Mouse (Mus musculus) heart, postnatal 4 days (tissue): ENCODE measurements around the gene Nfix. TPM values are rescaled to one million over a fixed set of nuclear protein-coding genes. Genes with fewer than 3 reads are reported as not detected.

Experiments
- DNase-seq: peaks from one replicate; pipeline ENCODE4 v3.0.0; 2021
- total RNA-seq, 2 experiments: library from RNA; stranded (reverse); gene quantifications; 2 replicates each; pipeline ENCODE4 v1.2.3; 2021

Nfix gene
- total RNA-seq = 100 to 1,000 TPM; 189 to 211 TPM

DNA sequence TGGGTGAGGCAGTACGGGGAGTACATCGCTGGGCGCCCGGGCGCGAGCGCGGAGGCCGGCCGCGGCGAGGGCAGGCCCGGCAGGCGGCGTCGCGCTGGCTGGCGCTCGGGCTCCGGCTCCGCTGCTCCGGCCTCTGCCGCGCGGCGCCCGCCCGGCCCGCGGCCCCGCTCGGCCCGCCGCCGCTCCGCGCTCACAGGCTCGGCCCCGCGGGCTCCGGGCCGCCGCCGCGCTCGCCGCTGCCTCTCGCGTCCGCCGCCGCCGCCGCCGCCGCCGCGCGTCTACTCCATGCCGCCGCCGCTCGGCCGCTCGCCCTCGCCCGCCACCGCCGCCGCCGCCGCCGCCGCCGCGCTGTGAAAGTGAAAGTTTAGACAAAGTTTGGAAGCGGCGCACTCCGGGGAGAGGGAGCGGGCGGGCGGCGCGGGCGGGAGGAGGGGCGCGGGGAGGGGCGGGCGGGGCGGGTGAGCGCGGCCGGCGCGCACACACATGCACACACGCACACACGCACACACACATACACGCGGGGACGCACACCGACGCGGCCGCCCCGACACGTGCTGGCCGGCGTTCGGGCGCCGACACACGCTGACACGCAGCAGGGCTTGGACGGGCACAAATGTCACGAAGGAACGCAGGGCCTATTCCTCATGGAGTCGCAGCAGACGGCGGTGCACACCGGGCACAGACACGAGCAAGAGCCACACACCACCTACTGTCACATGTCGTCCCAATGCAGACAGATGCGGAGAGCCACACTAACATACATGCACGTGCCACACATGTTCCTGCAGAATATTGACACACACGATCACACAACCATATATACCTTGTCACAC lies at the start of gene Nfix:
Gene Nfix (minus strand): TSS at position 346 of the 833 bp plus-strand sequence.
- peak; percentile 80 for DNase-seq

DNA sequence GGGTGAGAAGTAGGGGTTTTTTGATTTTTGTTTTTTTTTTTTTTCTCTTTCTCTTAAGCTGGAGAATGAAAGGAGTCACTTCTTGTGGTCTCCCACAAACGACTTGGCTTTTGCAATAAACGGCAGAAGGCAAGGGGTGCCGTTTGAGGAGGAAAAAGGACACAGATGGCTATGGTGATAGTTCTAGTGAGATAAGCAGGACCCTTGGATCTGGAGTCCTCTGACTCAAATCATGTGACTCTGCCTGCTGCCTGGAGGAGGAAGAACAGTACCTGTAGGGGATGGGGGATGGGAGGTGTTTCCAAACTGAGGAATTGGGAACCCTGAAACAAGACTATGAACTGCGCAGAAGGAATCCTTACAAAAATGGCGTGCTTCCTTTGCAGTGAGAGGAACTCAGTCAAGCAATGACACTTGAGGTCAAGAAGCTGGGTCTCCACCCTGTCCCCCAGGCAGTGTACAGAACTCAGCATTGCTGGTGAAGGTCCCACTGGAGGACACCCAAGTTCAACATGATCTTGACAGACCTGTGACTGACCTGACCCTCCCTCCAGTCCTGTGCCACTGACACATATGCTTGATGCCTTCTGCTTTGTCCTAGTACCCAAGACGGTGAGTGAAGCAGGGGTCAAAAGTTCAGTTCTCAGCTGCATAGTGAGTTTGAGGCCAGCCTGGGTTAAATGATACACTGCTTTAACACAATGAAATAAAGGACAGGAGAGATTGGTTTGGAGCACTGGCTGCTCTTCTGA lies 47.7 kb upstream of the Nfix start:
- no peak for DNase-seq

DNA sequence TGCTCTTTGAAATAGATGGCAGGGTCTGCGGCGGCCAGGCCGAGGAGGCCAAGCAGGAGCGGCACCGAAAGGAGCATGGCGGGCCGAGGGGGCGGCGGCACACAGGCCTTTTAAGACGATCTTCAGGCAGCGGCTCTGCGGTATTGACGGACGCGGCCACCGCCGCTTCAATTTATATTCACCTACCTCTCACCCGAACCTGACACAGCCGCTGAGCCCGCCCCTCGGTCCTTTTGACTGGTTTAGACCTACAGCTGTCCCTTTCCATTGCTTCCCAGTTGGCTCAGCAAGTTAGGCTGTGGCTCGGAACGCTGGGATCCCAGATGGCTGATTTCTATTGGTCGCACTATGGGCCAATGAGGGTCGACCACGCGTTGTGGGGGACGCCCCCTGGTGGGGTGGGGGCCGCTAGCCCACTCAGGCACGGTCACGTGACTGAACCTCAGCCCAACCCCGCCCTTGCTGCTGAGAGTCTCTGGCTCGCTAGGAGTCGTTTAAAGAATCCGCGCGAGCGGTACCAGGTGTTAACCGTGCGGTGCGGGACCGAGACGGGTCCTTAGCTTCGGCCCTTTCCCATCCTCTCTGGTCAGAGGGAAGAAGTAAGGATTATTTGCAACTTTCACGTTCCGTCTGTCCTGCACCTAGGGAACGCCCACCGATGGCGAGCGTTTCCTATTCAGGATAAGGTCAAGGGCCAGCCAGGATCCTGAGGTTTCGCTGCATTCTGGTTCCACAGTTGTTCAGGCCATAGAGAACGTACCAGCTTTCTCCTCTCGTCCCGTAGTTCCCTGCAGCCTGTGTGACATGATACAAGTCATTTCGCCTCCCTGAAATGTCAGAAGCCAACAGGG lies 46.8 kb upstream of the Nfix start, which contains the start of gene Calr:
Gene Calr (minus strand): TSS at position 213 of the 851 bp plus-strand sequence.
- DNase-seq = peak; percentile 99

DNA sequence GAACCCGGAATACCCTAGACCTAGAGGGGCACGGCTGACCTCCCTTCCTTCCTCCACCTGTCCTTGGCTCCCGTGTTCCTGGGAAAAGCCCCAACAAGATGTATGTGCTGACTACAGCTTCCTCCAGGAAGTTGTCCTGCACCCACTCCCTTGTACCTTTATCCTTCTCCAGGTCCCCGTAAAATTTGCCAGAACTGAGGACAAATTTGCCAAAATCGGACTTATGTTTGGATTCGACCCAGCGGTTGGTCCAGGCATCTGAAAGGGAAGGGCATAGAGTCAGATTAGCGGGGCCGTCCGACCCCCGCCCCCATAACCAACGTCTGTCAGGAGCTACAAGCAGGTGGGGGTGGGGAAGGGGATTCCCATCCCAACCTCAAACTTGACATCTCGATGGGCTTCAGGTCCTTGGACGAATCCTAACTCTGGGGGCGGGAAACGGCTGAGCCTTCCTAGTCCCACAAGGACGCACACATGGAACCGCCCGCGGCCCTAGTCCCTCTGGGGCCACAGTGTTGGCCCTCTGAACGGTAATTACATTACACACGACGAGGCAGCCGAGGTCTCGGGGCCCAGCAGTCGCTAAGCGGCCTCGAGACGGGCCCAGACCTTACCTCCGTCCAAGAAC lies 46.1 kb upstream of the Nfix start:
- no peak for DNase-seq

DNA sequence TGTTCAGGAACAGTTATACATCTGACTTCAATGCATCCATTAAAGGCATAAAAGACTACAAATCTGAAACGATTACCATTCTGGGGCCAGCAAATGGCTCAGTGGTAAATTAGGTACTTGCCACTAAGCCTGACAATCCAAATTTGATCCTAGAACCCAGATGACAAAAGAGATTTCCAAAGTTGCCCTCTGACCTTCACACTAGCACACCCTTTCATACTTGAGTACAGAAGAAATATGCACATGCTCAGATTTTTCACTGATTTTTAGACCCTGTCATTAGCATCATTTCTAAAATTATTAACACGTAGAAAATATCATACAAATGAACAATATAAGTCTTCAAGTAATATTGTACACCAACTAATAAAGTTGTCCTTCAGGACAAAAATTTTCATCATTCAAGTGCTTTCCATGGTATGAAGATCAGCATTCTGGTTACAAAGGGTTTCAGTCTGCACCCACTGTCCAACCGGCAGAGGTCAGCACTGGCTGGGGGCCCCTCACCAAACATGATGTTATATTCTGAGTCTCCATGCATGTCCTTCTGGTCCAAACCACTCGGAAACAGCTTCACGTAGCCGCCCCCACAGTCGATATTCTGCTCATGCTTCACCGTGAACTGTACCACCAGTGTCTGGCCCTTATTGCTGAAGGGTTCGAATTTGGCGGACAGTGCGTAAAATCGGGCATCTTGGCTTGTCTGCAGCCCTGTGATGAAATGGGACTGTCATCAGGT lies 45.4 kb upstream of the Nfix start:
- peak; percentile 71 for DNase-seq

DNA sequence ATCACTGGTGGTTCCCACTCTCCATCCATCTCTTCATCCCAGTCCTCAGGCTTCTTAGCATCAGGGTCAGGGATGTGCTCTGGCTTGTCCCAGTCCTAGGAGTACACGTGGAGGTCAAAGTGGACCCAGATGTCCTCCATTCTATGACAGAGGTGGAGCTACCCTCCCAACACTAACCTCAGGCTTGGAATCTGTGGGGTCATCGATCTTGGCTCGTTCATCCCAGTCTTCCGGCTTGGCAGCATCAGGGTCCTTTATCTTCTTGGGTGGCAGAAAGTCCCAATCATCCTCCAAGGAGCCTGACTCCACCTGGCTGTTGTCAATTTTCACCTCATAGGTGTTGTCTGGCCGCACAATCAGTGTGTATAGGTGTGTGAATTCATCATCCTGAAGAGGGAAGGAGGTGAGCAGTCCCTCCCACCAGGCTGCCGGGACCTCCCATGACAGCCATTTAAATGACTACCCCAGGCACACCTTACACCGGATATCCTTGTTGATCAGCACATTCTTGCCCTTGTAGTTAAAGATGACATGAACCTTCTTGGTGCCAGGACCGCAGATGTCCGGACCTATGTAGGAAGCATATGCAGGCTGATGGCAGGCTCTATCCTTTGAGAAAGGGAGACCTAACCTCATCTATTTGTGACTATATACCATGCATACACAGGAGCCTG lies 44.4 kb upstream of the Nfix start:
- DNase-seq = no peak

DNA sequence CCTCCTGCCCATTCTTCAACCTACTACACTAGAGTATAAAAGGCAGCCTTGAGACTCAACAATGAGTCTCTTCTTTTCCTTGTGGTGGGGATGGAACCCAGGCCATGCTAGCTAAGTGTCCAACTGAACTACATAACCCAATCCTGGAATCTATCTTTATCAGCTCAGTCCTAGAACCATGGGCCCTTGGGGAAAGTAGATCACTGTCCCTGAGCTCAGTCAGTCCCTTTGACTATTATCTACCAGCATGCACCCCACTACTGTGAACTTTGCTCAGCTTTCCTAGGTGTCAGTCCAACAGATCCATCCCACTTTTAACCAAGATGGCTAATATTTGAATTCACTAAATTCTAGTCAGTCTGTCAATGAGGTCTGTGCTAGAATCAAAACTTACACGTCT lies 41.4 kb upstream of the Nfix start:
- no peak for DNase-seq

DNA sequence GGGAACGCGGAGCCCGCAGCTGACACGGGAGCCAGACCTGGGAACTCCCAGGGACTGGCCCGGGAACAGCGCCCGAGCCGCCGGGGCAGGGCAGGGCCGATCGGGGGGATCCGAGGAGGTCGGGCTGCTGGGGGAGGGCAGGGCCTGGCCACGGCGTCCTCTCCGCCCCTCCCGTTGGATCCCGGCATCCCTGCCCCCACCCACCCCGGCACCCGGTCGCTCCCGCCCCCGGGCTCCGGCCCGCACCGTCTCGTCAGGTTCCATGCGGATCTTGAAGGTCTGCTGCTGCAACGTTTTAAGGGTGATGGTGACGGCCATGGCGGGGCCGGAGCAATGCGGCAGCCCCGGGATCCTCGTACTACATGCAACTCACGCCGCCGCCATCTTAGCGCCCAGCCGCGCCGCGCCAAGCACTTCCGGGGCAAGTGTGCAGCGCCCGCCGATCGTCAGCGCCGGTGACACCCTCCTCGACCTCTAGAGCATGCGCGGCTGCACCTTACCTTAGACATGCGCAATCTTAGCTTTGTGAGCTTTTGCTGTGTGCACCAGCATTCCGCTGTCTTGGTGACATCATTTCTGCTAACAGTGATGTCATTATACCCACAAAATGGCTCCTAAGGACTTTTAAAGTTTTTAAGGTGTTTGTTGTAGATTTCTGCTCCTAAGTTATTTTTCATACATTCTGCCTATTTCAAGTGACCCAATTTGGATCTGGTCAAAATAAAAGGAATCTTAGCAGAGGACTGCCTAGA lies 40.3 kb upstream of the Nfix start, which contains the start of gene Rad23a:
Gene Rad23a (minus strand): TSS at position 418 of the 752 bp plus-strand sequence.
- DNase-seq = peak; percentile 92

DNA sequence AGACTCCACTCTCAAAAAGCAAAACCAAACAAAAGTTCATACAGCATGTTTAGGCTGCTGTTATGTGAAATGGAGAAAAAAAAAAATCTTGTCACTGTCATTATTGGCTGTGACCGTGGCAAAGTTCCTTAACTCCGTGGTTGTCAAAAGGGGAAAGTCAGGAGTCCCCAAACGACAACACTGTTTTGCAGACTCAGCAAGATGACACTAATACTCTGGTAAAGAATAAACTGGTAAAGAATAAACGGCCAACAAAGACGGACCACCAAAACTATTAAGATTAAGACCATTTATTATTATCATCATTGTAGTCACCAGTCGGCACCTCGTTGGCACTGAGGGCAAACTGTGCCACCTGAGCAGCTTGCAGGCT lies 39.7 kb upstream of the Nfix start:
- no peak for DNase-seq

DNA sequence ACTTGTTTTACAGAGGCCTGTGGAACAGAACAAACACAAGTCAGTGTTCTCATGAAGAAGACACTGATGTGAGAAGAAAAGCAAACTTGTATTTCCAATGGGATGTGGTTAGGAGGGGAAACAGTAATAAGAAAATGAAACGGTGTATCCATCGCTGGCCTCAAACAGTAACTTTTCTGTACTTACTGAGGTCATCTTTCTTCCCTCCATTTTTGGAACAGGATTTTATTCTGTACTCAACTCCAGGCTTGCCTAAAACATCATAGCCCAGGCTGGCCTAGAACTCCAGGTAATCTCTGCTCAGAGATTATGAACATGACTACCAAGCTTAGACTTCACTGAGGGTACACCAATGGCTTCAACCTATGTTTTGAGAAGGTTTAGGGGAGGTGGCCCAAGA lies 39.3 kb upstream of the Nfix start:
- DNase-seq = no peak

DNA sequence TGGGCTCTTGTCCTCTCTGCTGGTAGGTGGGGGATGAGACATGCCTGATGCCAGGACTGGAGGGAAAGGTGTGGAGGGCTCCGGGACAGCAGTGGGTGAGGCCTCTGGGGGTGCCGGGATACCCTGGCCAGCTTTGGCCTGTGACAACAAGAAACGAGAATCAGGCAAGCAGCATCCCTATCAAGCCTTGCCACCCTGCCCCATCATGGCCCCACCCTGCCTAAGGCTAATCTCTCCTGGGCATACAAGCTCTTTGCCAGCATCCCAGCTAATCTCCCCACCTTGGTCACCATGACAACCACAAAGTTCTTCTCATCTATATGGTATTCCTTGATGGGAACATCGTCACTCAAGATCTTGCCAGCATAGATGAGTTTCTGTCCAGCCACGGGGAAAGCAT lies 38.4 kb upstream of the Nfix start:
- DNase-seq = no peak

DNA sequence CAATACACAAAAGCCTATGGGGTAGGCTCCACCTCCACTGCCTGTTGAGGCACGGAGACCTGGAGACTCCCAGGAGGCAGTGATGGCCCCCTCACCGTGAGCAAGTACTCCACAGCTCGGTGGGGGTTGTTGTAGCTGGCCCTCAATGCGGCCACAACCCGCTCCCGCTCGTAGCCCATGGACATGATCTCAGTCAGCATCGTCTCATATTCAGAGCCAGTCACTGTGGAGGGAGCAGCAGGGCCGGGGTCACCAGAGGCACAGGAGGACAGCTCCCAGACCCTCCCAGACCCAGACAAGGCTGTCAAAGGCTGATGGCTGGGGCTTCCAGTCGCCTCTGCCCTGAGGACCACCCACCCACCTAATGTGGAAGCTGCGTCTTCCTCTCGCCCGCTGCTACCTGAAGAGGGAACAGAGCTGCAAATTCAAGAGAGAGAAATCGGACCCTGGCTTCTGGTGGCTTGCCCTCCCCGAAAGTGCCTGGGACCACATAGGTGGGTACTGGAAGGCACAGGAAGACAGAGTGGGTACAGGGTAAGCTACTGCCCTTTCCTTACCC lies 37.8 kb upstream of the Nfix start:
- no peak for DNase-seq

DNA sequence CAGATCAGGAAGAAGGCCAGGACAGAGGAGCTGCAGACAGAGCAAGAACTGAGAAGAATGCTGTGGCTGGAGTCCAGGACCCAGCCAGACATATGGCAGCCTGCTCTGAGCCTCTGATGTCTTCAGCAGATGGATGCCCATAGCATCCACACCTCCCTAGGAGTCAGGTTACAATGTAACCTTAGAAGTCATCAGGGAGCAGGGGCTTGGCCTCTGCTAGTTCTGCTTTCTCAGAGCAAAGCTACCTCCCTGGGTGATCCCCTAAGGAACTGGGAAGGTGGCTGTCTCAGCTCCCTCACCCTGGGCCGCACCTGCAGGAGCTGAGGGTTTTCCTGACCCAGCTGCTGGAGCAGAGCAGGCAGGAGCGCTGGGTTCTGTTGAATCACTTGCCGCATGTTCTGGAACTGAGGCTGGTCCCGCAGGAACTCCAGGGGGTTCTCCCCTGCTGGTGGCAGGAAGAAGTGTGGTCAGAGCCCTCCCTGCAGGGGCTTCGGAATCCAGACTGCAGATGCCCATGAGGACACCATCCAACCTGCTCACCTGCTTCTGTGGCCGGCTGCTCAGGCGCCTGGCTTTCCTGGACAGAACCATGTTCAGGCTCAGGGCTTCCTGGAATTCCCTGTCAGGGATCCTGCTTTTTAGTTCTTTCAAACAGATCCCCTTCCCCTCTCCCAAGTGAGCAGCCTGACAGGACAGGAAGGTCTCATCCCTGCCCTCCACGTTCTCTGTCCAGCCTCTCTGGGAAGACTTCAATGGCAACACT lies 37.2 kb upstream of the Nfix start:
- DNase-seq = no peak

DNA sequence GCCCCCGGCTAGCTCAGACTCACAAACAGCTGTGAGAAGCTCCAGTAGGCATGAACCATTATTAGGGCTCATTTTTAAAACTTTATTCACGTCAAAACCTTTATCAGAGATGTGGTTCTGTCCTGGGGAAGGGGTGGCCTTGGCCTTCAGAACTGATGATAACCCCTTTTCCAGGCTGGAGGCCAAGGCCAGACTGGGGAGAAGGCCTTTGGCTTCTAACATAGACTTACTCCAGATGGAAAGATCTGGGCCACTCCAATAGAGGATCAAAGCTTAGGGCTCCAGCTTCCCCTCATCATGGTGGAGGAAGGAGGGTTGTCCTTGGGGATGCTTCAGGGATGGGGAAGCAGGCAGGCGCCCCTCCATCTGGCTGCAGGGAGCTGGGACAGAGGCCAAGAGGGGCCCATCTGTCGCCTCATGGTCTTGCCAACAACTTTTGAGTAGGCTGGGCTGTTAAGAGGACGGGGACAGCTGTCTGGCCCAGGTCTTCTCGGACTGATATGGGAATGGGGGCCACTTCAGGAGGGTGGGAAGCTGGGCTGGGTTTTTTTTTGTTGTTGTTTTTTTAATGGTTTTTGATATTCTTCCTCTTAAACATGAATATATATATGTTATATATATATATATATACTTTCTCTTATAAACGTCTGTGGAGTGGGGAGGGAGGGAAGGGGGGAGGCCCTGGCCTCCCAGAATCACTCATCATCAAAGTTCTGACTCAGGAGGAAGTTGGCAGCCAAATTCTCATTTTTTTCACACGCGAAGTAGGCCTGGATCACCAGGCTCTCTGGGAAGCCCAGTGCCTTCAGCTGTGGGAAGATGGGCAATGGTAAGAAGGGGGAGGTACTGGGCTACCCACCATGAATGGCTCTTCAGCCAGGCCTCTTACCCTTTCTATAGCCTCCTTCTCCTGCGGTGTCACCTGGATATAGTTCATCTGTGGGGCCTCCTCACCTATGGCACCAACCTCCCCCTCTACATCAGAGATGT lies 35.0 kb upstream of the Nfix start:
- peak; percentile 74 for DNase-seq

DNA sequence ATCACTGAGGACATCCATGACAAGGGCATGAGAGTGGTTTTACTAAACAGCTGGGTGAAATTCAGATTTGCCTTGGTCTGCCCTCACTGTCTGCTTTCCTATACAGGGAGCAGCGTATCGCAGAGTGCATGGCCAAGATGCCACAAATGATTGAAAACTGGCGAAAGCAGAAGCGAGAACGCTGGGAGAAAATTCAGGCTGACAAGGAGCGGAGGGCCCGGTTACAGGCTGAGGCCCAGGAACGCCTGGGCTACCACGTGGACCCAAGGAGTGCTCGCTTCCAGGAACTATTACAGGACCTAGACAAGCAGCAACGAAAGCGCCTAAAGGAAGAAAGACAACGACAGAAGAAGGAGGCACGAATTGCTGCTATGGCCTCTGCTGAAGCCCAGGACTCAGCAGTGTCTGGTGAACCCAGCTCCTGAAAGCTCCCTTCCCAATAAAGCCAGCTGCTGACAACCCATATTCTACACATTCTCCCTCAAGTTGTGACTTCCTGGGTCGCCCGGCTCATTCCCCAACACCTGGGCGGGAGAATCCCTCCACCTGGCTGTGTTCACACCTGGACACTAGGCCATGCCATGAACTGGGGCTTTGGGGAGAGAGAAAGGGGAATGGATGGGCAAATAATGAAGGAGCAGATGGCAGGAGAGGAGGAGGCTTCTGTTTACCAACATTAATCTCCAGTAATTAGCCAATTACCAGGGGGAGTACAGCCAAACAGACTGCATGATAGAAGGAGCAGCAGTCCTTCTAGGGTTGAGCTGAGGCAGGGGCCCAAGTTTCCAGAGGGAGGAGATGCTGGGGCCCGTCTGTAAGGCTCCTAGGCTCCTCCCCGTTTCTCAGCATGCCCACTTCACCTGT lies 34.1 kb upstream of the Nfix start:
- no peak for DNase-seq
